Mouse (Mus musculus) adrenal gland, postnatal 14 days (tissue): ENCODE measurements around the gene Dctn2. TPM values are rescaled to one million over a fixed set of nuclear protein-coding genes. Genes with fewer than 3 reads are reported as not detected.
A peak's percentile ranks its signal among the peaks of the same experiment; 100 is the strongest.

Experiments used
- DNase-seq: peaks from one replicate; pipeline ENCODE4 v3.0.0; 2021; ENCODE audit warnings: mixed read lengths
- long read RNA-seq, 2 experiments: library from polyadenylated mRNA; stranded (forward); transcript quantifications; one replicate each; pipeline ENCODE4 v2.0.0; 2021
- total RNA-seq: library from RNA; stranded (reverse); gene quantifications from 2 replicates; pipeline ENCODE4 v1.2.3, GENCODE M21; 2021

Dctn2 gene
- total RNA-seq, result 142 and 153 TPM in 2 replicates
- long read RNA-seq, experiment 1, transcript Dctn2-201 (14 exons, 1,784 nt), result major isoform, 117 of 257 reads
- long read RNA-seq, experiment 1, partial matches to known transcripts, result 15 of 257 reads
- long read RNA-seq, experiment 1, other reads (novel, unspliced or antisense), result 125 of 257 reads
- long read RNA-seq, experiment 2, transcript Dctn2-201 (14 exons, 1,784 nt), result major isoform, 66 of 149 reads
- long read RNA-seq, experiment 2, partial matches to known transcripts, result 11 of 149 reads
- long read RNA-seq, experiment 2, other reads (novel, unspliced or antisense), result 72 of 149 reads

DNA sequence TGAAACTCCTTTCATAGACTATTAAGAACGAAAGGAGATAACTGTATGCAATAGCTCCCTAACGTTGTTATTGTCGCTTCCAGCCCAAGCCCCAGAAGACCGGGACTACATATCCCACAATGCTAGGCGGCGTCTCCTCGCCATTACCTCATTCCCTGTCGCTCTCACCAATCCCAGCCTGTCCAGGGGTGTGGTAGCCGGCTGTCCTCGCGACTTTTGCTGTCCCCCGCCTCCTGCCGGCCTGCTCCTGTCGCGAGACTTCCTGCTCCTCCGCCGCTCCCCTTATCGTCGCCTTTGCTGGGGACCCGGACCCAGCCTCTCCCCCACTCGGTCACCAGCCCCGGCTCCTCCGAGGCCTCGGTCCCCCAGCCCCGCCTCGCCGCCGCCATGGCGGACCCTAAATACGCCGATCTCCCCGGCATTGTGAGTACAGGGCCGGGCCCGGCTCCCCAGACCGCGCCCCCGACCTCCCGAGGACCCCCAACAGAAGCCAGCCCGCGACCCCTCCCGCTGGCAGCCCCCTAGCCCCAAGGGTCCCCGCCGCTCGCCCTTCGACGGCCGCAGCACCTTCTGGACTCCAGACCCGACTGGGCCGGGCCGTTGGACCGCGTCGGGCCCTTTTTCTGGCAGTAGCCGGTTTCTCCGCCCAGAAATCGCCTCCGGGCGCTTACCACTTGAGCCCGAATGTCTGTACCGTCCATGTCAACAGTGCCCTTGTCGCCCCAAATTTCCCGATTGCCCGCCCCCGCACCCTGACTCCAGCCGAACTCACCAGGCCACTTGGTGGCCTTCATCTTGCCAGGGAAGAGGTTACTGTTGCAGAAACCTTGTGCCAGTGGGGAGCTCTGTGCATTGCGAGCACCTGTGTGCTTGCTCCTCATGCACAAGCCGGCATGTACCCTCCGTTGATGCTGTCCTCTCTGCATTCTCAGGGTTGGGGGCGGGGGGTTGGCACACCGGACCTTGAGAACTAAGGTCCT lies at the start of gene Dctn2:
Dctn2 (plus strand) TSS at position 257 of the 980 bp plus-strand sequence.
- peak; percentile 97 for DNase-seq

DNA sequence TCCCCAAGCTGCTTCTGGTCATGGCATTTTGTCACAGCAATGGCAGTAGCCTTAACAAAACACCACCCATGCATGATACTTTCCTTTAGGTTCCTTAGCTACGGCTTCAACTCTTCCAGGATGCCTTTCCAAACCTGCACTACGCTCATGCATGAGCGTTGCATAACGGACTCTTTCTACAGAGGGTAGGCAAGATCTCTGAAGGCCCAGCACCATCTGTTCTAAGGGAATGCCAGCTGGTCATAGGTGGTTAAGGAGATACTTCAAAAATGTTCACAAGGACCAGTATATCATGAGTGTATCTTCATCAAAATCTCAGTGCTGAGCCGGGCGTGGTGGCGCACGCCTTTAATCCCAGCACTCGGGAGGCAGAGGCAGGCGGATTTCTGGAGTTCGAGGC lies 49.7 kb upstream of the Dctn2 start:
- DNase-seq, result no peak

DNA sequence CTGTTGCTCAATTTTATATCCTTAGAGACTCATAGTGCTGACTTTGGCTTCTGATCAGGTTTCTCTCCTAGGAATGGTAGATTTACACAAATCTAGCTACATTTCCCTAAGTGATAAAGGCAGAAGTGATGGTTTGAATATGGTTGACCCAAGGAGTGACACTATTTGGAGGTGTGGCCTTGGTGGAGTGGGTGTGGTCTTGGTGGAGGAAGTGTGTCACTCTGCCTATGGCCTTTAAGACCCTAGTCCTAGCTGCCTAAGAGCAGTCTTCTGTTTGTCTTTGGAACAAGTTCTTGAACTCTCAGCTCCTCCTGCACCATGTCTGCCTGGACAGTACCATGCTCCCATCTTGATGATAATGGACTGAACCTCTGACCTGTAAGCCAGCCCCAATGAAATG lies 49.0 kb upstream of the Dctn2 start:
- DNase-seq, result no peak

DNA sequence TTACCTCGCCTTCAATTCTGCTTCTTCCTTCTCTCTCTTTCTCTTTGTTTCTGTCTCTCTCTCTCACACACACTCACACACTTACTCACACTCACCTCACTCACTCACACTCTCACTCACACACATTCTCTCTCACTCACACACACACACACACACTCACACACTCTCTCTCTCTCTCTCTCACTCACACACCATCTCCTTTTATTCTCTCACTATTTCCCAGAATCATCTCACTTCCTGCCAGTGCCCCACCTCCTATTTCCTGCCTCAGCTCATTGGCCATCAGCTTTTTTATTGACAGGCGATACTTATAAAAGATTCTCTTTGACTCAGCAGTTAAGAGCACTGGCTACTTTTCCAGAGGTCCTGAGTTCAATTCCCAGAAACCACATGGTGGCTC lies 47.8 kb upstream of the Dctn2 start:
- no peak for DNase-seq

DNA sequence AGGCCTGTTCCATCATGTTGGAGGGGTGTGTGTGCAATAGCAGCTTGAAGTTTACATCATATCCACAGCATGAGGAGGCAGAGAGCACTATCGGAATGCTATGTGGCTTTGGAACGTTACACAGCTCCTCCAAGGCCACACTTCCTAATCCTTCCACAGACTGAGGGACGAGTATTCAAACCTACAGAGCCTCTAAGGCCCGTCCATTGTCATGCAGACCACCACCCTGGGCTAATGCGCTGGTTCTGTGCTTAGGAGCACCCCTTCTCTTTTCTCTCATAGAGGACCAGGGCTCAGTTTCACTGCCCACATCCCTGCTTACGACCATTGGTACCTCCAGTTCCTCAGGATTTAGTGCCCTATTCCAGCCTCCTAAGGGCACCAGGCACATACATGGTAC lies 41.0 kb upstream of the Dctn2 start:
- DNase-seq, result no peak

DNA sequence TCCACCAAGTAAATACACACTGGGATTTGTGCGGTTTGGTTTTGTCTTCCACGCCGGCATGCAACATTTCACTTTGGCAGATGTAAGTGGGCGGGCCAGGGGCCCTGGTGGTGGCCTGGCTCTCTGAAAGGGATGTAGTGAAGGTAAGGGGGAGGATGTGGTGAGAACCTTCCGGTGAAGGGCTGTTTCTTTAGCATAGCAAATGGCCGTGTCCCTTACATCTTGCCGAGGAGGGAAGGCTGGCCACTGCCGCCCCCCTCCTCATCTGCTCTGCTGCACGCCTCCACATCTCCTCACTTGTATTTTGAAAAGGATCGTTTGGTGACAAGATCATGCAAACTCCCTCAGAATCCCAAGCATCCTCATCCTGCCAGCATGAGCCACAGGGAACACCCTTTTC lies 40.4 kb upstream of the Dctn2 start:
- DNase-seq, result no peak

DNA sequence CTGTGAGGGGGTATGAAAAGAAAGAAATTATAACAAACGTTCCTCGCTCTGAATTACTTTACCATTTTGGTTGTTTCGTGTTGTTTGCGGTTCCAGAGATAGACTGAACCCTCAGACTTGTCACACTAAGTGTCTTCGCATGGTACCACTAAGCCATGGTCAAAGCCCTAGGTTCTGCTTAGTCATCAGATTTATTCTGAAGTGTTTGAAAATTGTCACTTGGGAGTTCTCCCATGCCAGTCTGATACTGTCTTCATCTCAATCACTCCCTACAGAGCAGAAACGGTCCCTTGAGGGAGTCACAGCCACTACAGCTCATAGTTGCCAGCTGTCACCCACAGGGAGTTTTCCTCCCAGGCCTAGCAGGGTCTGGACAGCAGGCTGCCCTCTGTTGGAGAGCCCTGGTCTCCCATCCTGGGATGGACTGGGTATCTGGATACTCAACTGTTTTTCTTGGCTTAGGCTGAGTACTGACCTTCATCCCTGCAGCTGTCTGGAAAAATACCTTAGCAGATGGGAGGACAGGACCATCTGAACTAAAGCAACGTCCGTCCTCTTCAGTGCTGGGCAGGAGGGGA lies 39.8 kb upstream of the Dctn2 start:
- peak; percentile 73 for DNase-seq

DNA sequence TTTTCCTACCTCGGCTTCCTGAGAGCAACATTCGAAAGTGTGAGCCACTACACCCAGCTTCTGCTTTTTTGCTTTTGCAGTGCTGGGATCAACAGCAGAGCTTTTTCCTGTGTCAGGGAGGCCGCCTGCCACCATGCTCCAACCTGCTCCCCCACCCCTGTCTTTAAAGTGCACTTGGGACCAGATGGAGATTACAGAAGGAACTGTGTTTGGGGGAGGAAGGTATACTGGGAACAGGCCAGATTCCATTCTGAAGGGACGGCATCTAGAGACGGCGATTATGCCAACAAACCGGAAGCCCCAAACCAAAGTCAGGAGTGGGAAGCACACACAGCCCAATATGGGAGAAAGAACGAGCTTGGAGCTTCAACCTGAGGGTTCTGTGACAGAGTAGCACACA lies 39.0 kb upstream of the Dctn2 start:
- DNase-seq, result no peak

DNA sequence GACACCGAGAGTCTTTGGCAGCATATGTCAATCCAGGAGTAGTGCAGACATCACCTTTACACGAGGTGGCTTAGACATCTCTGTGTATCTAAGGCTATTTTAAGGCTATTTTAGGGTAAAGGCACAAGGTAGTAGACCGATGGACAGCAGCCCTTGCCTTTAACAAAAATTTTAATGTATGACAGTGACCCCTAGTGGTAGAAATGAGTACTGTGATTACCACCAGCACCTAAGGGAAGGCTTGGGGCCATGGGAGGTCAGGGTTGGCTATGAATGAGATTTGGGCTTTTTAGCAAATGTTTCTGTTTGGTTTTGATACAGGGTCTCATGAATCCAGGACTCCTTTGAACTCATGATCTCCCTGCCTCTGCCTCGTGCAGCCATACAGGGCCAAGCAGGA lies 37.3 kb upstream of the Dctn2 start:
- peak; percentile 59 for DNase-seq

DNA sequence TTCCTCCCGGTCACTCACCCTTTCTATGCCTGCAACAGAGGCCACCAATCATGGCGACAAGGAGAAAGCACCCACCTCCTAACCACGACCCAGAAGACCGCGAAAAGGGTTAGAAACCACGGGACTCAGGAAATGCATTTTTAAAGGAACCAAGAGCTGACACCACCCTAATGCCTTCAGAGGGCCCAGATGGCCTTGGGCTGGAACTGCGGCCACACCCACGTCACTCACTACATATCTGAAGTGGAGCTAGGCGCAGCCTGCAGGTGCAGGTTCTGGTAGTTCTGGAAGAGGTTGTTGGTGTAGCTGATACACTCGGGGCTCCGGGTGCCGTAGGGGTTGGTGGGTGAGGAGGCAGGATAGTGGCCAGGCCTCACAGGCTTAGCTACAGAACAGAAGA lies 35.5 kb upstream of the Dctn2 start:
- DNase-seq, result no peak

DNA sequence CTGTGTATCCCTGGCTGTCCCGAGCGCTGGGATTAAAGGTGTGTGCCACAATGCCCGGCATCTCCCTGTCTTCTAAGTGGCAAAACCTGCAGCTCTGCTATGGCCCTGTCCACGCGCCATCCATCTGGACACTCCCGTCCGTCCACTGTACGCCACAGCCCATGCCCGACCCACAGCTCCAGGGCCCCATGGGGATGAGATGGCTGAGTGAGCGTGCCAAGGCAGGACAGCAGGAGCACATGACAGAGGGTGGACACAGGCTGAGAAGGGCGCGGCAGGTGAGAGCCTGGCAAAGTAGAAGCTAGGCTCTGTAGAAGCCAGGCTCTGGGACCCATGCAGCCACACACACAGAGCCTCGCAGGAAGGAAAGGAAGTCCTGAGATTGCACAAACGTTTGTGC lies 34.4 kb upstream of the Dctn2 start:
- no peak for DNase-seq

DNA sequence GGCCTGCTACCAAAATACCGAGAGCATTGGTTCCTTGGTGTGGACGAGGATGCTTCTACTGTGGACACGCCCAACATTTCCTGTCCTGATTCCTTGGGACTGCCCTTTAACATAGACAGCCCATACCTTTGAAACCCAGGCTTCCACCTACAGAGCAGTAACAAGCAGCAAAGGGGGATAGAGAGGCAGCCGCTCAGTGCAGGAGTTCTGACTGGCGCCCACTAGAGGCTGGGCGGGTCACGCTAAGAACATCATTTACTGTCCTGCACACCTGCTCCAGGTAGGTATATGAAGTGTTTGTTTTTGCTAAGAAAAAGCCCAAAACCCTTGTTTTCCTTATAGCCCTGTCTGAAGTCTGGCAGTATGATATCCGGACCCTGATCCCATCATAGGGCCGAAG lies 33.0 kb upstream of the Dctn2 start:
- no peak for DNase-seq

DNA sequence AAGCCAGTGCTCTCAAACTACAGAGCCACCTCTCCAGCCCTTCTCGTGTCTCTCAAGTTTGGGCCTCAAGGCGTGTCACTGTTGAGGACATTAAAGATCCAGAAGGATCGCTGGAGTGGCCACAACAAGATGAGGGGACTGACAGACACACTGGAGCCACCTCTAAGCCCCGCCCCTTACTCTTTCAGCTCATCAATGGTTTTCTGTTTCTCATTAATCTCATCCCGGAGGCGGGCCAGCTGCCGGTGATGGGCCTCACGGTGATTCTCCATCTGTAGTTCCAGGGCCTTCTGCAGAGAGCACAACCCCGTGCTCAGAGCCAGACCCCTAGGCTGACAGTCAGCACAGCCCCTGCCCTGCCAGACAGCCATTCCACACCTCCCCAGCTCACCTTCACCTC lies 29.6 kb upstream of the Dctn2 start:
- no peak for DNase-seq

DNA sequence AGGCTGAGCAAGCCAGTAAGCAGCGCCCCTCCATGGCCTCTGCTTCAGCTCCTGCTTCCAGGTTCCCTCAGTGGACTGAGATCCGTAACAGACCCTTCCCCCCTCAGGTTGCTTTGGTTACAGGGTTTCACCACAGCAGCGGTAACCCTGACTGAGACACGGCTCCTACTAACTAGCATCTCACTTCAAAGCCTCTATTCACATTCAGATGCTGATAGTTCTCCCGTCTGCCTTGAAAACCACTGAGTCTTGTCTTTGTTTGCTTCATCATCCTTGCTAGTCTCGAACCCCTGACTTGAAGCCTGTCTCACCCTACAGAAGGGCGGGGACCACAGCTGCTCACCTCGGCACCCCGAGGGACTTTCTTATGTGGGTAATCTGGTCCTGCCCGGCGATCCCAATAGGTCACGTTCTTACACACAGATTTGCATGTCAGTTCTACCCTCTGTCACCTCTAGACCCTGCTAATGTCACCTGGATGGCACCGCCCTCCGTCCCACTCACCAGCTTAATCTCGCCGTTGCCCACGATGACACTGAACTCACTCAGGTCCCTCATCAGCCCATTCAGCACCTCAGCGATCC lies 27.8 kb upstream of the Dctn2 start:
- DNase-seq, result no peak

DNA sequence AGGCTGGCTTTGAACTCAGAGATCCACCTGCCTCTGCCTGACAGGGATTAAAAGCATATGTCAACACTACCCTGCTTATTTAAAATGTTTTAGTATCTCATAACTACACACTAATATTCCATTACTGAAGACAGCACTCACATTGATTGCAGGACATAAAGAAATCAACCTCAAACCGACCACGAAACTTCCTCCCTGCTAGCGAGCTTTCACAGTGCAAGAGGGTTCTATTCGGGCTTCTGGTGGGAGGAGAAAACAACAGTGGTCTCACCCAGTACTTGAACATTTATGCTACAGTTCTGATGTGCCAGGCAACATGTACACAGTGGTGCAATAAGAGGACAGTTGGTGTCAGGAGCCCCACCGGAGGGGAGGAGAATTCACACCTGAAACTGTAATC lies 15.4 kb upstream of the Dctn2 start:
- DNase-seq, result no peak

DNA sequence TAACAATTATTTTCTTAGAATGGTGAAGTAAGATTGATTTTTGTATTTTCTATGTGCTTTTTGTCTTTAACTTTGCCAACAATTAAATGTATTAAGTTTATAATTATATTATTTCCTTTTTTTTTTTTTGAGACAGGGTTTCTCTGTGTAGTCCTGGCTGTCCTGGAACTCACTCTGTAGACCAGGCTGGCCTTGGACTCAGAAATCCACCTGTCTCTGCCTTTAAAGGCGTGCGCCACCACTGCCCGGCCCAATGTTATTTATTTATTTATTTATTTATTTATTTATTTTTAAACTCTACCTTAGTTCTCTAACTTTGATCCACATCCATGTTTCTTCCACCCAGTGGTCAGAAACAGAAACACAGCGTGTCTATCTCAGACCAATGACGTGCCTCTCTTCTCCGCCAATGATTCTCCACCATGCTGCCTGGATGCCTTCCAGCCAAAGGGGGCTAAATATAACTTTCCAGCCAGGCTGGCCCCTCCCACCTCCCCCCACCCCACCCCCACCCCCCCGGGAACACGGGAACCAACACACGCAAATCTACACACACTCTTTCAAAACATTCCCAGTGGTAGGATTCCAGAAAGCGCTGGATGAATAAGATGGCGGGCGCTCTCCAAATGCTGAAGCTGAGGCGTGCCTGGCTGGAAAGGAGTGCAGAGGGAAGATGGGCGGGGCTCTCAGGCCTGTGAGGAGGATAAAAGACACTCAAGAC lies 10.4 kb upstream of the Dctn2 start:
- DNase-seq, result peak; percentile 83

DNA sequence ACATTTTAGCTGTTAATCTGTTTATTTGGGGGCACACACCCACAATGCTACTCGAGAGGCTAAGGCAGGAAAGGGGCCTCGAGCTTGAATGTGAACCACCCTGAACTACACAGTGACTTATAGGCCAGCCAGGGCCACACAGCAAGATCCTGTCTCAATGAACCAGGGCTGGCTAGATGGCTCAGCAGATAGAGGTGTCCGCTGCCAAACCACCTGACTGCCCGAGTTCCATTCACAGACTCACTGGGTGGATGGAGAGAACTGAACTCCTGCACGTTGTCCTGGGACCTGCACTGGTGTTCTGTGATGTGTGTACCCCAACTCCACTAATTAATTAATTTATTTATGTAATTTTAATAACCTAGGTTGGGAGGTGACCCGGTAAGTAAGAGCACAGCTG lies 8.4 kb upstream of the Dctn2 start:
- DNase-seq, result no peak

DNA sequence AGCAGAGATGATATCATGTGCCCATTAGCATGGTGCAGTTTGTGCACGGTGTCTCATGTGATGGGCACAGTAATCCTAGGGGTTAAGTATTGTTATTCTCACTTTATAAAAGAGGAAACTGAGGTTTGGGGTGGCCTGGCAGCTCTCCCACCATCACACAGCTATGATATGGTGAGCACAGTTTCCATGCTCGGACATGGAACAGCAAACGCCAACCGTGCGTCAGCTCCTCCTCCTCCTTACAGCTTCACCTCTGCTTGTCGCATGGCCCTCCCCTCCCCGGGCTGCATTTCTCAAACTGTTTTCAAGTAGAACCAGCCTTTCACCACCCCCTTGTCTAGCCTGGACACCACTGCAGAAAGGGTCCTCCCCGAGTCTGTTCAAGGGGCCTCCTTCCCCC lies 7.7 kb upstream of the Dctn2 start:
- DNase-seq, result no peak

DNA sequence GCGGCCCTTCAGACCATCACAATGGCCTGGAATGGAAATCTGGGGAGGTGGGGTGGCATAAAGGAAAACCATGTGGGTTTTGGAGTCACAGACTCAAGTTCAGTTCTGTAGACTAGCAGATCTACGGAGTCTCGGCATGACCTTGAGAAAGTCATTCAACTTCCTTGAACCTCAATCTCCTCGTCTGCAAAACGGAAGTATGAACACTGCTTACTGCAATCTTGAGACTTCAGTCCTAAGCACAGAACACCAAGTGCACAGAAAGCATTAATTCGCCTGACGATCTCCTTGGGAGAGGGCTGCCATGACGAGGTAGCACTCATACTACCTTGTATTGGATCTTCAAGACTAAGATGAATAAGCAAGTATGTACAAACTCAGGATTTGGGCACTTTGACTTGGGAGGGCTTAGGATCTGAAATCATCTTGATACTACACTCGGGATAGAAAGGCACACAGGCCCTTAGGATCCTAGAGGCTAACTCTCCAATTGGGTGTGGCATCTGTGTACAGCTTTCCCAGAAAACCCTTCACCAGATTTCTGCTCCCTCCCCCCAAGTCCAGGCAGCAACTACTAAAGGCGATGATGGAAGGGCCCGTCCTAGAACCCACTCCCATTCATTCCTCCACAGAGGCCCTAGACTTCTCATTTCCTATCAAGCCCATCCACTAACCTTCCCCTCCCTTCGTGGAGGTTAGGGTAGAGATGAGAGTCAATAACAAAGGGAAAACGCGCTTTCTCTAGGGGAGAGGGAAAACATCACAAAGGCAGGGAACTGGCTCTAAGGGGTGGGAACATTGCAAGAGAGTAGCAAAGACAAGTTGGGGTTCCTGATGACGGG lies 4.2 kb upstream of the Dctn2 start:
- no peak for DNase-seq

DNA sequence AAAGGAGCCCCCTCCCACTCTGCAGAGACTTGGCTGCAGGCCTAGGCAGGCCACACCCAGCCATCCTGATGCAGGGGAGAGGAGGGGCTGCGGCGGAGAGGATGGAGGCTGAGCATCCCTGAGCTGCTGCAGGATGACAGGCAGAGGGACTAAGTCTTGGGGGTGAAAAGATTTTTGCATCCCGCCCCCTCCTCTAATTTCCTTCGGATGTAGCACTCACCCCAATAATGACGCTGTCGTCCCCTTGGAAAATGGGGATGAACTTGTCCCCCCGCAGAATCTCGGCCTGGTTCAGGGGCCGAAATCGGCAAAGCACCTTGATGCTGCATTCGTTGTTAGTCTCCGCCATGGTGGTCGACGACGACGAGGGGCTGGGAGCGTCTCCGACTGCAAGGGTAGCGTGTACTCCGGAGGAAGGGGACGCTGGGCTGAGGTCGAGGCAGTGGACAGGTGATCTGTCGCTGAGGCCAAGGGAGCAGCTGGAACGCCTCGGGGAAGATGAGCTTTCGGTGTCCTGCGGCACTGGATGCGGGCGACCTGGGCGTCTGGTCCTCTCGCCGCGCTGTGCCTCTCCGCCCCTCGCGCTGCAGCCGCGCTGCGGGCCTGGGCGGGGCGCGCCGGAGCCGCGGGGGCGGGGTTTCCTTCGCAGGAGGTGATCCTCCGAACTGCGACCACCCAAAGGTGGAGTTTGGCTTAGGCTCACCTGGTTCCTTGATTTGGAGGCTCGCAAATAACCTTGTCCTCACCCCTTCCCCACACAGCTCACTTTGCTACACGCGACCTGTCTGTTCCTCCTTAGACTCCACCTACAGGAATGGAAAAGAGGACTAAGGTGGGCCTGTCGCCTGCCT lies 3.4 kb upstream of the Dctn2 start, which contains the start of gene Kif5a:
Kif5a (minus strand) TSS at position 801 of the 851 bp plus-strand sequence.
- peak; percentile 42 for DNase-seq
